Mouse (Mus musculus) small intestine, adult 2 months (tissue): ENCODE measurements around the gene Magi1.

Experiments
- CTCF ChIP-seq: fragments of 200-500 bp; IDR thresholded peaks from 2 replicates; pipeline ENCODE4 v1.5.1; 2012; ENCODE audit warnings: low read depth, mild to moderate bottlenecking, control low read depth, inconsistent platforms, low read length, moderate library complexity, mixed read lengths; ENCODE audit not compliant: insufficient replicate concordance, insufficient read length; ENCODE audit errors: extremely low read depth
- POLR2A ChIP-seq: fragments of 200-500 bp; IDR thresholded peaks from 2 replicates; pipeline ENCODE4 v1.6.1; 2012; ENCODE audit warnings: low read depth, mild to moderate bottlenecking, control low read depth, inconsistent platforms, low read length, moderate library complexity

DNA sequence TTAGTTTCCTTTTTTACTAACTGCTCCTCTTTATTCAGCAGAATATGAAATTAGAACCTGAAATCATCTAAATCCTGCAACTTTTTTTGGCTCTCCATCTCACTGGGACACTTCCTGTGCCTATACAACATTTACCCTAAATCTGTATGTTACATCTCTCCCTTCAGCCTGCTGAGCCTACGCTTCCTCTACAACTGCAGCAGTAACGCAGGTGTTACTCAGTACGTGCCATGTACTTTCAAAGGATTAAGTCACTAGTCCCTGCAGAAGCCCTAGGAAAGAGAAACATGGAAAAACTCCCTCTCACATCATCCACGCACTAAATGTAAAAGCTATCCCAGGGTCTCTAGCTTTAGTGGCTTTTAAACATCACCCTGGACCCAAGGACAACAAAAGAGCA lies 220.2 kb downstream of the Magi1 start:
- TF ChIP-seq CTCF: no peak
- no peak for TF ChIP-seq POLR2A
